Mouse (Mus musculus): ENCODE measurements at regions not wholly inside any gene's neighbourhood (a gene's known extent, or its start where the extent isn't known, plus 50 kb on each side); places are given as distances from the start of the nearest gene placed in this dataset.

- TF ChIP-seq POLR2A (IDR thresholded peaks at IDR 0.05; ENCODE audit: borderline replicate concordance, insufficient read depth, low read length) (no peak), CTCF (IDR thresholded peaks at IDR 0.05; ENCODE audit: borderline replicate concordance, insufficient read depth, low read depth, low read length) (no peak)
These were observed 85.8 kb upstream of the Gria1 start for GRCm38 (mm10) chr11:56925368-56925896.

All from cerebellum, adult 2 months (tissue).